Mouse (Mus musculus) Patski (cell line): Measurements from ENCODE around the gene Hoxa4. TPM values are rescaled to one million over a fixed set of nuclear protein-coding genes. Genes with fewer than 3 reads are reported as not detected.

Source experiments
- ATAC-seq: fragments of 100-300 bp; one replicate; pipeline ENCODE4 v1.8.0; 2021
- CTCF ChIA-PET: fragments of 350-600 bp; sonication (Branson Sonifier 250); formaldehyde crosslinking; loops from one replicate; lab custom pipeline; 2022; ENCODE audit warnings: inconsistent platforms; lab: Charles Lee
- POLR2A ChIA-PET: fragments of 350-600 bp; sonication (Branson Sonifier 250); formaldehyde crosslinking; loops from one replicate; lab custom pipeline; 2022; ENCODE audit warnings: antibody characterized with exemption, inconsistent platforms; lab: Charles Lee
- DNase-seq: peaks from one replicate; pipeline ENCODE4 v3.0.0-alpha.2; 2011; ENCODE audit warnings: low read depth, low spot score
- H3K27me3 ChIP-seq: fragments of 371-371 bp; one replicate; pipeline ENCODE4 v1.5.1; 2021
- CTCF ChIP-seq: fragments of 100-300 bp; IDR thresholded peaks from one replicate; pipeline ENCODE4 v1.5.1; 2021
- in situ Hi-C: fragments of 300-500 bp; cut with MboI; formaldehyde crosslinking; loops from 3 replicates; pipeline ENCODE4 v1.11.1; 2018; ENCODE audit warnings: low pct_unique_long_range_greater_than_20kb, mixed read lengths
- polyA plus RNA-seq: library from polyadenylated mRNA; unstranded; gene quantifications from one replicate; pipeline ENCODE4 v1.2.3, GENCODE M21; 2021

The Hoxa4 gene
- polyA plus RNA-seq, 1 experiment from 2014 or later = 2.5 TPM

- no peak for TF ChIP-seq CTCF
Measured at GRCm38 (mm10) chr6:52162611-52163365, 28.8 kb downstream of the Hoxa4 start.

DNA sequence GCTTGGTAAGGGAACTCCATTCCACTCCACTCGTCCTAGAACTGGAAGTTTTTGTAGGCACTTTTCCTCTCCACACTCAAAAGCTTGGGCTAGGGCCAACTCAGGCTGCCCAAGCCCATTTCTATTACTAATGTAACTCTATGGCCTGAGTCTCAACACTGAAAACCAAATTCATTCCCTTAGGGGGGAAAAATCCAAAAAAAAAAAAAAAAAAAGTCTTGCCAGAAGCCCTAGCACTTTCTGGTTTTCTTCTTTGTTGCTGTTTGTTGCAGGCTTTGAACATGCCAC lies 29.5 kb downstream of the Hoxa4 start:
- in situ Hi-C loops = no loop called here
- CTCF ChIA-PET = interaction anchor here (1.0 to 1.7 kb wide), 4 partner anchors 9 to 21 kb away, joined by 3 to 6 read pairs (median 4); no protein-coding TSS in a partner anchor
- no peak for ATAC-seq
- no peak for TF ChIP-seq CTCF
- DNase-seq = no peak
- POLR2A ChIA-PET = interaction anchor here (0.6 to 2.3 kb wide), 9 partner anchors 10 to 663 kb away, joined by 3 to 16 read pairs (median 3); no protein-coding TSS in a partner anchor
- H3K27me3 ChIP-seq = no peaks in the 10 kb centered on the region

More at GRCm38 (mm10) chr6:52162611-52163365, 28.8 kb downstream of the Hoxa4 start:
- DNase-seq = no peak
- no peak for ATAC-seq
- in situ Hi-C loops = no loop called here
- H3K27me3 ChIP-seq = no peaks in the 10 kb centered on the region
- ChIA-PET CTCF (interaction anchor here (1.0 to 1.6 kb wide), 4 partner anchors 8 to 41 kb away, joined by 3 to 4 read pairs (median 4); partner anchors contain the start of gene Hoxa5), POLR2A (interaction anchor here (0.5 to 2.3 kb wide), 6 partner anchors 9 to 662 kb away, joined by 3 to 16 read pairs (median 4); no protein-coding TSS in a partner anchor)

- DNase-seq = no peak
- CTCF ChIA-PET = interaction anchor here (0.8 to 1.7 kb wide), 6 partner anchors 11 to 80 kb away, joined by 3 to 6 read pairs (median 4); partner anchors contain the start of gene Hoxa10
- POLR2A ChIA-PET = interaction anchor here (0.6 to 2.3 kb wide), 9 partner anchors 10 to 156 kb away, joined by 3 to 16 read pairs (median 3); partner anchors contain the start of gene Skap2
Measured at GRCm38 (mm10) chr6:52161336-52162092, 30.0 kb downstream of the Hoxa4 start.

DNA sequence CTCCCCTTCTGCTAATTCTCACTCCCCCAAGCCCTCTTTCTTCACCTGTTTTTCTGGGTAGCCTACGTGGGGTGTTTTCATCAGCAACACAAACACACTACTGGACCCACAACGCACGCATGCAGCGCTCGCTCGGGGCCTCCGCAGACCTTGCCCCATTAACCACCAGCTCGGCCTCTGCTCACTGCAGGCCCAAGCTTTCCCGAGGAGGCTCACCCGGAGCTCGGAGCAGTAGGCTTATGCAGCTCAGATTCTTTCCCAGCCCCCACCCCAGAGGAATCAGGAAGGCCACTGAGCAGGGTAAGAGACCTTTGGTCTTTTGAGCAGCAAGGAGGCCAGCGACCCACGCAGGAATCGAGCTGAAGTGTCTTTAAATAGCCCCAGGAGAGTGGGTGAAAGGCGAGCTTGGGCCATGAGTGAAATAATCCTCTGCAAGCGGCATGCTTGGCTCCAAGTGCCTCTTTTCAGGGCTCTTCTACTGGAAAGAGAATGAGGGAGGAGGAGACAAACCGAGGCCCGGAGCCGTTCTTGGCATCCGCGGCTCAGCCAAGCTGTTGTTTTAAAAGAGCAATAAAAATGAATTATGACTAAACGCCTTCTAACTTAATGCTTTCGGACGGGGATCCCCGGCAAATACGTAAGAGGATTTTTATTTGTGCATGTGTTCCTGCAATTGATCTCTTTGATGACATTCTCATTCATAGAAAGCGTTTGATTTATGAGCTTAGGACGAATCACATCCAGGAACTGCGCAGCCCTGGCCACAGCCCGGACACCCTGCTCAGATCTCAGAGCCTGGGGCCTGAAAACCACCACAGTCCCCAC lies 30.8 kb downstream of the Hoxa4 start:
- DNase-seq (no peak), ATAC-seq (no peak)
- CTCF ChIA-PET = interaction anchor here (0.8 to 1.9 kb wide), 7 partner anchors 12 to 80 kb away, joined by 3 to 6 read pairs (median 4); partner anchors contain the start of genes 5730596B20Rik and Hoxa10
- in situ Hi-C loops = no loop called here
- TF ChIP-seq CTCF = no peak
- no peaks in the 10 kb centered on the region for H3K27me3 ChIP-seq
- POLR2A ChIA-PET = interaction anchor here (0.8 to 2.3 kb wide), 10 partner anchors 11 to 152 kb away, joined by 3 to 16 read pairs (median 6); partner anchors contain the start of genes 5730596B20Rik and Skap2

More at GRCm38 (mm10) chr6:52161336-52162092, 30.0 kb downstream of the Hoxa4 start:
- in situ Hi-C loops = no loop called here
- H3K27me3 ChIP-seq = no peaks in the 10 kb centered on the region
- no peak for ATAC-seq
- TF ChIP-seq CTCF = no peak

DNA sequence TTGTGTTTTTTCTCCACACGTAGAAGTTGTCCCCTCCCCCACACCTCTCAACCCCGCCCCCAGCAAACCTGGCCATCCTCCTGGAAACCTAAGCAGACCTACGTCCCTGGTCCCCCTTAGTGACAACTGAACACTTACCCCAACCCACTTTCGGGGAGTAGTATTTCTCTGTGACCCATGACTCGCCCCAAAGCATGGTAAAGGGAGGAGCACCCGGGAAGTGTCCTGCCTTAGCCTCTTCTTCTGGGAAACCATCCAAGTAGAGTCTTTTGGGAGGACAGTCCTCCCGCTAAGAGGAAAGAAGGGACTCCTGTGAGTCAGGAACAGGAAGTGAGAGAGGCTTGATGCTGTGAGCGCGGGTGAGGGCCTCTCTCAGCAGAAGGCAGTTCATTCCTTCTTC lies 31.6 kb downstream of the Hoxa4 start:
- DNase-seq (no peak), ATAC-seq (peak; percentile 29)
- ChIA-PET POLR2A (interaction anchor here (0.6 to 2.2 kb wide), 7 partner anchors 18 to 151 kb away, joined by 3 to 8 read pairs (median 6); partner anchors contain the start of genes 5730596B20Rik and Skap2), CTCF (interaction anchor here (1.0 to 1.9 kb wide), 5 partner anchors 18 to 81 kb away, joined by 3 to 6 read pairs (median 4); partner anchors contain the start of genes 5730596B20Rik and Hoxa10)
- H3K27me3 ChIP-seq = no peaks in the 10 kb centered on the region
- TF ChIP-seq CTCF = no peak
- in situ Hi-C loops = no loop called here

DNA sequence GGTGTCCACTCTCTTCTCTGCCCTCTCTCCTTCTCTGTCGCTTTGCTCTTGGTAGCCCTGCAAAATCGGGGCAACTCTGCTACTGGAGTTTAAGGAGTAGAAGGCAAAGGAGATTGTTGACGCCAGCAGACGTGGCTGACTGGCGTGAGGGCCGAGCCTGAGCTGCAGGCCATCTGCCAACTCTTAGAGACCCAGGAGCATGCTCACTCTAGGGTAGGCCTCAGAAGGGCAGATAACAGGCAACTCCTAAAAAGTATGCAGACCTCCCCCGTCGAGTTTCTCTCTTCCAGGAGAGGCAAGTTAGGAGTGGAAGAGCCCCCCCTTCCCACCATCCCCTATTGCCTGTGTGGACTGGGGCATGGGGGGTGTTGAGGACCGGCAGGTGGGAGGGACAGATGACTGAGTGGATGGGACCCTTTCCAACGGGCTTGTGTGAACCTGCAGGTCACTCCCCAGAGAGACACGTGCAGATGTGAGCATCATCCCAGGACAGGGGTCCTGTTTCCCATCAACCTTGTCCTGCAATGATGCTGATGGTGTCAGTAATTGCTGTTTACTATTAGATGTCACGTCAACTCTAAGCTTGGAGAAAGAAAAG lies 32.3 kb downstream of the Hoxa4 start:
- H3K27me3 ChIP-seq = no peaks in the 10 kb centered on the region
- no peak for DNase-seq
- in situ Hi-C loops = no loop called here
- CTCF ChIA-PET = interaction anchor here (1.2 to 1.9 kb wide), 3 partner anchors 19 to 38 kb away, joined by 3 to 6 read pairs (median 4); partner anchors contain the start of gene 5730596B20Rik
- no peak for TF ChIP-seq CTCF
- peak; percentile 13 for ATAC-seq
- POLR2A ChIA-PET = interaction anchor here (0.6 to 1.6 kb wide), 10 partner anchors 13 to 157 kb away, joined by 3 to 8 read pairs (median 4); partner anchors contain the start of genes 5730596B20Rik and Hoxa6

GRCm38 (mm10) chr6:52158276-52159051 lies 33.1 kb downstream of the Hoxa4 start, which contains the start of gene Hoxa1:
Gene Hoxa1 (minus strand): TSS chr6:52158317.
- DNase-seq (no peak), ATAC-seq (peak; percentile 70)
- POLR2A ChIA-PET = interaction anchor here (0.6 to 1.5 kb wide), 10 partner anchors 9 to 156 kb away, joined by 3 to 7 read pairs (median 3); partner anchors contain the start of genes 5730596B20Rik and Hoxa6
- no peak for TF ChIP-seq CTCF
- CTCF ChIA-PET = interaction anchor here (1.2 to 1.9 kb wide), 3 partner anchors 19 to 39 kb away, joined by 3 to 6 read pairs (median 4); partner anchors contain the start of gene 5730596B20Rik
- in situ Hi-C loops = no loop called here
- H3K27me3 ChIP-seq = no peaks in the 10 kb centered on the region
